Mouse (Mus musculus) T-cell, adult 2 months (primary cell): ENCODE measurements around the gene Ankrd31.
"Not testable (repeated sequence)": the region's sequence is repeated elsewhere in the genome, so short reads cannot be mapped to it uniquely, and the experiment has no call there.

Source experiments
- DNase-seq: peaks from one replicate; pipeline ENCODE4 v3.0.0; 2022; ENCODE audit warnings: low spot score

Ankrd31 gene

DNA sequence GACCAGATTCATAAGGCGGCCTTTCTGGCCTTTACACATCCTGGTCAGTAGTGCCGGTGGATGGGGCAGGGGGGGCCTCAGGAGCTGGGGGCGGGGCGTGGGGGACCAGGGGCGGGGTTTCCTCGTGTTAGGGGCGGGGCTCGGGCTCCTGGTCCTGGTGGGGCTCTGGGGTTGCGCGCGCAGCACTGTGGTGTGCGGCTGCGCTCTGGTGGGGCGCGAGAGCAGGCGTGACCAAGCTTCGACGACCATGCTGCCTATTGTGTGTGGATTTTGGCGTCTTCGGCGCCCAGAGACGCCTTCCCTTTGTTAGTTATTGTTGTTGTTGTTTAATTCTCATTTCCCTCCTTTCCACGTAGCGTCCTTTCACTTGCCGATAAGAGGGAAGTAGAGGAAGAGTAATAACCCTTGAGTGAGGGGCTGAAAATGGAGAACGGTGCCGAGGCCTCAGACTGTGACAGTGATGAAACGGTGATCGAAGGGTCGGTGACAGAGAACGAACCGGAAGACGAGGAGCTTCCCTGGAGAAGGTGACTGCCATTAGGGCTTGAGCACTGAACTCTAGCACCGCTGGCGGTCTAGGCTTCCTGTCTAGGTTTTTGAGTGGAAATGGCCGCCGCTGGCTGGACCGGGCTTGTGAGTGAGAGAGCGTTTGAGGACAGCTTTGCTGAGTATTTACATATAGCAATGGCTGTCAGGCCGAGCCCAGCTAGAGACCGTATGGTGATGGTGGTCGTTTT, at the start of gene Ankrd31:
Gene Ankrd31, plus strand, starts transcription at position 164 of the 737 bp plus-strand sequence.
- no peak for DNase-seq

- no peak for DNase-seq
These were observed 45.3 kb upstream of the Ankrd31 start for GRCm38 (mm10) chr13:96702567-96703278.

DNA sequence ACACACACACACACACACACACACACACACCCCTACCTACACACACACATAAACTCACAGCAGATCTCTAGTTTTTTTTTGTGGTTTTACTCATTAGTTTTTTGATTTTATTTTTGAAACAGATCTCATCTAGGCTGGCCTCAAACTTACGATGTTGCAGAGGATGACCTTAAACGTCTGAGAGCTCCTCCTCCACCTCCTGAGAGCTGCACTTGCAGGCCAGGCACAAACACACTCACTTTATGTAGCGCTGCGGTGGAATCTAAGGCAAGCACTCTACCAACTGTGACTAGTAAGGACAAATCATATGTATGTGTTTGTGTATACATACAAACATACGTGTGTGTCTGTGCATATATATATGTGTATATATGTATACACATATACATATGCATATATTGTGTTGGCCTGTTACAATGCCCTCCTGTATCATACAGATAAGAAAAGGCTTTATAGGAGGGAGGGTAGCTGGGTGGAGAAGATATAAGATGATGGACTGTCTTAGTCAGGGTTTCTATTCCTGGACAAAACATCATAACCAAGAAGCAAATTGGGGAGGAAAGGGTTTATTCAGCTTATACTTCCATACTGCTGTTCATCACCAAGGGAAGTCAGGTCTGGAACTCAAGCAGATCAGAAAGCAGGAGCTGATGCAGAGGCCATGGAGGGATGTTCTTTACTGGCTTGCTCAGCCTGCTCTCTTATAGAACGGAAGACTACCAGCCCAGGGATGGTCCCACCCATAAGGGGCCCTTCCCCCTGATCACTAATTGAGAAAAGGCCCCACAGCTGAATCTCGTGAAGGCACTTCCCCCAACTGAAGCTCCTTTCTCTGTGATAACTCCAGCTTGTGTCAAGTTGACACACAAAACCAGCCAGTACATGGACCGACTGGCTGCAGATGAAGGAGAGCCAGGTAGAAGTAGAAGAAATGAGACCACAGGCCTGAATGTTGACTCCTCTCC, 38.5 kb upstream of the Ankrd31 start:
- no peak for DNase-seq

DNA sequence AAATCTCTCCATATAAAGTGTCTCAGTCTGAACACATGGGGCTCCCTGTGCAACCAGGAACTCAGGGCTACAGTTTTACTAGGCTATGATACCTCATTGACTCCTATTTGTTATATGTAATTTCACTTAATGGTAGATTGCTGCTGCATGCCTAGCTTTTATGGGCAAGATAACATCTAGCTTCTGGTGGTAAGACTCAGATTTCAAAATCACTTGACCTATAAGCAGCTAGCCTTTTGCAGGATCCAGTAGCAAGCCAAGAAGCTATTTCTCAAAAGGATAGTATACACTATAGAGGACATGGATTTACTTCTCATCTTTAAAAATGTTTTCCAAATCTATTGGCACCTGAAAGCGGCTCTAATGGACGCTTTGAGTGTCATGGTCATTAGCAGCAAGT, 31.8 kb upstream of the Ankrd31 start:
- DNase-seq: no peak

DNA sequence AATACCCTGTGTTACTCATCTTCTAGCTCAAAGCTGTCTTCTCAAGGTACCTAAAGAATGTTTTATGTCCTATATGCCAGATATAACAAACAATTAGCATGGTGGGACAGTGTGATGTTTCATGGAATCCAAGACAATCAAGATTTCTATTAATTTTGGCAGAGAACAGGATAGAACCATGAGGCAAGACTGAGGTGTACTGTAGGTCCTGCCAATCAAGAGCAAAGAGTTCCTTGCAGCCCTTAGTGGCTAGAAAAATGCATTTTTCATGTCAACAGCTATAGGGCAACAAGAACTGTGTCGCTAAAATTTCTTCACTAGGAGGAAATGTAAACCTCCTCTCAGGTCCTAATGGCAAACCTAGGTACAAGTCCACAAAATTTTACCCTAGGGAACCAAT, 30.3 kb upstream of the Ankrd31 start:
- no peak for DNase-seq

- no peak for DNase-seq
These were observed 28.1 kb upstream of the Ankrd31 start for GRCm38 (mm10) chr13:96720003-96720402.

DNA sequence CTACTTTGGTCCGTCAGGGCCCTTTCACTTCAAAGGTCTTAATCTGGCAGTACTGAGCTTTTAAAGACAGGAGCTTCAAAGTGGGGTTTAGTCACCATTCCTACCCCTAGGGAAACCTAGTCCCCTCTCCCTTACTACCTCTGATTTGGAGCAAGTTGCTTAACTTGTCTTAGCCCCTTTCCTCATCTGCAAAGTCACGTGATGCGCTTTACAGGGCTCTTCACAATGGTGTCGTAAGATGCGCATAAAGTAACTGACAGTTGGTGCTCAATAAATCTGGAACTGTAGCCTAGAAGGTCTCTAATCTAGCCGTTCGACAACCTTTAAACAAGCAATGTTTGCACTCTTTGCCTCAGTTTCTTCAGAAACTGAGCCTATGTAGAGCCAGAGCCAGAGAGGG, 19.8 kb upstream of the Ankrd31 start:
- DNase-seq: no peak

- no peak for DNase-seq
These were observed 18.9 kb upstream of the Ankrd31 start for GRCm38 (mm10) chr13:96729146-96729545.

DNA sequence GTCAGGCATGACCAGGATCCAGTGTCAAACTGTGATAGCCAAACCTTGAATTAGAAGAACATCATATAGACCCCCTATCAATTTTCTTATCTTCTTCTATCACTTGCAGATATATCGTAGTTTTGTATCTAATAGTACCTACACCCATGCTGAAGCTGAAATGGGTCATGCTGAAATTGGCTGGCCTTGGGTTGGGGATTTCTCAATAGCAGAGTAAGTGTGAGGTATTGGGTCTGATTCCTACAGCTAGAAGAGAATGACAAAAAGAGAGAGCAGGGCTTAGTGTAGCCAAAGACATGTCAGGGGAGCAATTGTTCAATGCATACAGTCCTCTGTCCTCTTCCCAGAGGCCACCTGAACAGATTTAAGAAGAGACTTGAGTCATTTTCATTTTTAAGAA, 18.0 kb upstream of the Ankrd31 start:
- no peak for DNase-seq

- no peak for DNase-seq
These were observed 12.9 kb upstream of the Ankrd31 start for GRCm38 (mm10) chr13:96735175-96735574.

GRCm38 (mm10) chr13:96740159-96740558, 7.9 kb upstream of the Ankrd31 start:
- DNase-seq: no peak

DNA sequence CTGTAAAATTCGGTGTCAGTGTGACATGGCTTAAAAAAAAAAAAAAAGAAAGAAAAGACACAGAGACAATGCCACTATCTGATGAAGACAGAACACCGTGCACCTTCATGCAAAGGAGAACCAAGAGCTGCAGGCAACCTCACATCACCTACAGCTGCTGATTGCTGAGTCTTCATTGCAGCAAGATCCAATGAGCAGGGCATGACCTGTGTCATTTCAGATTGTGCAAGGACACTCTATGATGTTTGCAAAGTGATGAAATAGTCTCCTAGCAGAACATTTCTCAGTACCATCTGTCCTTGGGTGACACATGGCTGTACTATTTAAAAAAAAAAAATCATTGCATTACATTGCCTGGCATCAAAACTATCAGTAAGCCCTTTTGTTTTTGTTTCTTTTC, 5.2 kb upstream of the Ankrd31 start:
- no peak for DNase-seq

- no peak for DNase-seq
These were observed 2.0 kb upstream of the Ankrd31 start for GRCm38 (mm10) chr13:96746055-96746454.

DNA sequence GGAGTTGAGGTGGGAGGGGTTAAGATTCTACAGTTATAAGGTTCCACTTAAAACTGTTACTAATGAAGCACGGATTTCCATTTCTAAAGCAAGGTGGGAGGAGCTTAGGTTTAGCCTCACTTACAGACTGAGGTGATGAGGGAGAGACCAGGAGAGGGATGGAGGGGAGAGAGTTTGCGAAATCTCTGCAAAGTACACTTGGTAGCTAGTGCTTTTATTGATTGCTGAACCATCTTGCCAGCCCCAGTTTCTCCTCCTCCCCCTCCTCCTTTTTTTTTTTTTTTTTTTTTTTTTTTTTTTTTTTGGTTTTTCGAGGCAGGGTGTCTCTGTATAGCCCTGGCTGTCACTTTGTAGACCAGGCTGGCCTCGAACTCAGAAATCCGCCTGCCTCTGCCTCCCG, 1.8 kb downstream of the Ankrd31 start:
- no peak for DNase-seq

DNA sequence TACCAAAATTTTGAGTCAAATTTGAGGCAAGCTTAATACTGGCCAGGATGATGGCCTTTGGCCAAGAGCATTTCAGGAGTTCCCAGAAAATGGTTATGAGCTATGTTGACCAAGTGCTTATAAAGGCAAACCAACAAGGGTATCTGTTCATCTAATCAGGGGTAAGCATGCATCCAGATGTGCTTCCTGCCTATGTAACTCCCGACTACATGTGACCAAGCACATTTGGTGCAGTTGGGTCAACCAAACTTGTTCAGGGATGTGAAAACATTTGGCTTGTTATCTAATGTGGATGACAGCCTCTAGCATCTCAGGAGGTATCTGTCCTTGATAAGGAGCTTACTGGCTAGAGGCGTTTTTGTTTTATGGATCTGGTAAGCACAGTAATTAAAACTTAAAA, 12.8 kb downstream of the Ankrd31 start:
- DNase-seq: no peak

DNA sequence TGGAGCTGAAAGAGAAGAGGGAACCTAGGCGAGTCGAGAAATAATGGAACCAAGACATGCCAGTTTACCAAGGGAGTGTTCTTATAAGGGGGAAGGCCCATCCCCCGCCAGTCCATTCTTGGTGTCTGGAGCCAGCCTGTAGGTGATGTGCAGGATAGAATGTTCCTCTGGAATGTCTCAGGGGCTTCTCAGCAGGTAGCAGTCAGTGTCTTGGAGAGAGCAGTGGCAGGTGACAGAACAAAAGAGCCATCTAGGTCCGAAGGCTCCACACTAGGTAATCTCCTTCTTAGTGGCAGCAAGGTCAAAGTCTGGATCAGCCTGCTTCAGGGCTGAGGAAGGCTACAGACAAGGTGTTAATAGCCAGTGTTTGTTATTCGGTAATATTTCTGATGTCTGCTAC, 38.0 kb downstream of the Ankrd31 start:
- not testable (repeated sequence) for DNase-seq

DNA sequence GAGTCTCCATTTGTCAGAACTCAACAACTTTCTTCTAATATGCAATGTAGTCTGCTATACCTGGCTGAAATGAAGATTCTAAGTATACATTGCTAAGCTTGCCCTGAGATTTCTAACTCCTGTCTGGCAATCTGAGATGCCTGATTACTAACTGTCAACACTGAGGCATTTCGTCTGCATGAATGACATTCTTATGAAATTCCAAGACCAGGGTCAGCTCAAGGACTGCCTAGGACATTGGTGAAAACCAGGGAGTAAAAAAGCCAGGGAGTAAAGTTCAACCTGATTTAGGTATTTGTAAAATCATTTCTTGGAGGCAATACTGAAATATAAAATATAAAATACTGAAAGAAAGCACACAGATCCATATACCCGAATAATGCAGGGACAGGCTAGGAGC, 45.4 kb downstream of the Ankrd31 start:
- no peak for DNase-seq

DNA sequence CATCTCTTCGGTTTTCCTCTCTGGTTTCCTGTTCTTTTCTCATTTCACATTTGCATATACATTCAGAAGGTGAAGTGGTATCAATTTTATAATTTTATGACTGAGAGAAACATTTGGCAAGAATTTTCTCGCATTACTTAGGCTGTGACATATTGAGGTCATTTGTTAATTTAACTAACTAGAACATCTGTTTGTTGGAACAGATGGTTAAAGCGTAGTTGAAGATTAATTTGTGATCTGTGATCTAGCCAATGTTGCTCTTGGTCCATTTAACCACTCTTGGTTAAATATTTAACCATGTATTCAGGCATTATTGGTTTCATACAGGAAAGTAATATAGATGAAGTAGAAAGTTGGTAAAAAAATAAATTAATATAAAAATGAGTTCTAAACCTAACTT, 47.2 kb downstream of the Ankrd31 start:
- DNase-seq: no peak

- DNase-seq: no peak
These were observed 49.4 kb downstream of the Ankrd31 start for GRCm38 (mm10) chr13:96797500-96797899.

DNA sequence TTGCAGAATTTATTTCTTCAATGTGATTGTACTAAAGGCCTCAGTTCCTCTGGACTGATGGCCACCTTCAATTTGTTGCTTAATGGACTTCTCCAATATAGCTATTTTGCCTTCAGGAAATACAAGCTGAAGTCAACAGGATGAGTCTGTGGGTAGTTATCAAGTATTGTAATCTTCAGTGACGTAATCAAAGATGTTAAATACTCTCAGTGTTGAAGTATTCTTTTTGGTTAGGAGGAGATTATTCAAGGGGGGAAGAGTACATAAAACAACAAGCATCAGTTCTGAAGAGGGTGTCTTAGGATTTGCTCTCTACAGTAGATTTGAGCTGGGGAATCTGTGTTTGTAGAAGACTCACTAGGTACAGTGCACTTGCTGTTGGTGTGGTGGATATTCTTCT, 101.7 kb downstream of the Ankrd31 start:
- DNase-seq: no peak

DNA sequence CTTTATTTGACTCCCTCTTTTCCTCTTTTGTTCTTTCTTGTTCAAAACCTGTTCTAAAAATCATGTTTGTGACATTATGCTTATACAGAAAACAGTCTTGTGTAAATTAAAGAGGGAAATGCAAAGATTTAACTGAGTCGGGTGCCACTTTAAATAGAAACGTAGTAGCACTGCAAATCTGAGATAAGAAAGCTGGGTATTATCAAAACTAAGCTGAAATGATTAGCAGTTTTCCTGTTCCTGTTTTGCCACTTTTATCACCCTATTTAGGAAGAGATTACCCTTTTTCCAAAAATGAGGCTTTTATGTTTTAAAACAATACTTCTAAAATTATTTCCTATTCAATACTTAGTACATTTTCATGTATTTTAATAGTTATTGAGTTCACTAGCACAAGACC, 104.1 kb downstream of the Ankrd31 start:
- no peak for DNase-seq

- no peak for DNase-seq
These were observed 105.2 kb downstream of the Ankrd31 start for GRCm38 (mm10) chr13:96853256-96853655.

GRCm38 (mm10) chr13:96855191-96855590, 107.1 kb downstream of the Ankrd31 start:
- DNase-seq: peak; percentile 53
